Mouse (Mus musculus): ENCODE measurements around the gene Rpl23. TPM values are rescaled to one million over a fixed set of nuclear protein-coding genes. Genes with fewer than 3 reads are reported as not detected.

Rpl23 gene
- polyA plus RNA-seq, 1 experiment, result 1,391 TPM

- Histone ChIP-seq H3K36me3 (ENCODE audit: control insufficient read depth, insufficient read depth) (peaks cover 99% of the 10 kb centered on the region), H3K27me3 (ENCODE audit: control insufficient read depth, insufficient read depth, insufficient read length) (no peaks in the 10 kb centered on the region), H3K79me3 (ENCODE audit: low read depth) (peaks cover 96% of the 10 kb centered on the region), H3ac (ENCODE audit: control insufficient read depth, insufficient read length, low read depth) (no peak overlapping the region), H3K4me3 (ENCODE audit: insufficient read depth, poor library complexity, severe bottlenecking) (no peak overlapping the region), H3K79me2 (ENCODE audit: control insufficient read depth, insufficient read depth) (peaks cover 100% of the 10 kb centered on the region)
- TF ChIP-seq FOSL1 (IDR thresholded peaks at IDR 0.05; ENCODE audit: insufficient read depth, low read length, poor library complexity, severe bottlenecking) (no peak), USF1 (IDR thresholded peaks at IDR 0.05; ENCODE audit: low read depth) (peak; percentile 73)
Observed at GRCm38 (mm10) chr11:97813746-97814515, 31.7 kb upstream of the Rpl23 start.

GRCm38 (mm10) chr11:97813085-97813484 lies 30.8 kb upstream of the Rpl23 start:
- Histone ChIP-seq H3ac (ENCODE audit: control insufficient read depth, insufficient read length, low read depth) (no peak overlapping the region), H3K79me2 (ENCODE audit: control insufficient read depth, insufficient read depth) (peaks cover 100% of the 10 kb centered on the region), H3K4me3 (ENCODE audit: insufficient read depth, poor library complexity, severe bottlenecking) (no peak overlapping the region), H3K36me3 (ENCODE audit: control insufficient read depth, insufficient read depth) (peaks cover 100% of the 10 kb centered on the region), H3K27me3 (ENCODE audit: control insufficient read depth, insufficient read depth, insufficient read length) (no peaks in the 10 kb centered on the region), H3K79me3 (ENCODE audit: low read depth) (peaks cover 95% of the 10 kb centered on the region)
- TF ChIP-seq MYOG (IDR thresholded peaks at IDR 0.05; ENCODE audit: control insufficient read depth, extremely low read depth, insufficient read length) (no peak), USF1 (IDR thresholded peaks at IDR 0.05; ENCODE audit: low read depth) (no peak), FOSL1 (IDR thresholded peaks at IDR 0.05; ENCODE audit: insufficient read depth, low read length, poor library complexity, severe bottlenecking) (no peak), CTCF (IDR thresholded peaks at IDR 0.05; ENCODE audit: control insufficient read depth, insufficient read depth, insufficient read length) (no peak), MAX (IDR thresholded peaks at IDR 0.05) (no peak), CEBPB (IDR thresholded peaks at IDR 0.05; ENCODE audit: low read depth) (no peak), MYOD1 (IDR thresholded peaks at IDR 0.05; ENCODE audit: control insufficient read depth, insufficient read length, low read depth) (no peak)

- Histone ChIP-seq H3ac (ENCODE audit: control insufficient read depth, insufficient read length, low read depth) (no peak overlapping the region), H3K27me3 (ENCODE audit: control insufficient read depth, insufficient read depth, insufficient read length) (no peaks in the 10 kb centered on the region), H3K4me3 (ENCODE audit: insufficient read depth, poor library complexity, severe bottlenecking) (no peak overlapping the region), H3K79me3 (ENCODE audit: low read depth) (peaks cover 90% of the 10 kb centered on the region), H3K79me2 (ENCODE audit: control insufficient read depth, insufficient read depth) (peaks cover 100% of the 10 kb centered on the region), H3K36me3 (ENCODE audit: control insufficient read depth, insufficient read depth) (peaks cover 97% of the 10 kb centered on the region)
- TF ChIP-seq MYOD1 (IDR thresholded peaks at IDR 0.05; ENCODE audit: control insufficient read depth, insufficient read length, low read depth), result no peak
- no peak for TF ChIP-seq MYOG (IDR thresholded peaks at IDR 0.05; ENCODE audit: control insufficient read depth, extremely low read depth, insufficient read length)
- TF ChIP-seq USF1 (IDR thresholded peaks at IDR 0.05; ENCODE audit: low read depth), result no peak
- TF ChIP-seq CTCF (IDR thresholded peaks at IDR 0.05; ENCODE audit: control insufficient read depth, insufficient read depth, insufficient read length), result no peak
- TF ChIP-seq CEBPB (IDR thresholded peaks at IDR 0.05; ENCODE audit: low read depth), result no peak
- no peak for TF ChIP-seq FOSL1 (IDR thresholded peaks at IDR 0.05; ENCODE audit: insufficient read depth, low read length, poor library complexity, severe bottlenecking)
- TF ChIP-seq MAX (IDR thresholded peaks at IDR 0.05), result no peak
Observed at GRCm38 (mm10) chr11:97812491-97812921, 30.3 kb upstream of the Rpl23 start.

- Histone ChIP-seq H3K36me3 (ENCODE audit: control insufficient read depth, insufficient read depth) (peaks cover 97% of the 10 kb centered on the region), H3K4me3 (ENCODE audit: insufficient read depth, poor library complexity, severe bottlenecking) (no peak overlapping the region), H3ac (ENCODE audit: control insufficient read depth, insufficient read length, low read depth) (no peak overlapping the region), H3K79me3 (ENCODE audit: low read depth) (peaks cover 86% of the 10 kb centered on the region), H3K79me2 (ENCODE audit: control insufficient read depth, insufficient read depth) (peaks cover 100% of the 10 kb centered on the region), H3K27me3 (ENCODE audit: control insufficient read depth, insufficient read depth, insufficient read length) (no peaks in the 10 kb centered on the region)
- TF ChIP-seq MYOD1 (IDR thresholded peaks at IDR 0.05; ENCODE audit: control insufficient read depth, insufficient read length, low read depth), result no peak
- TF ChIP-seq FOSL1 (IDR thresholded peaks at IDR 0.05; ENCODE audit: insufficient read depth, low read length, poor library complexity, severe bottlenecking), result no peak
- TF ChIP-seq MAX (IDR thresholded peaks at IDR 0.05), result no peak
- no peak for TF ChIP-seq CEBPB (IDR thresholded peaks at IDR 0.05; ENCODE audit: low read depth)
- TF ChIP-seq MYOG (IDR thresholded peaks at IDR 0.05; ENCODE audit: control insufficient read depth, extremely low read depth, insufficient read length), result no peak
- TF ChIP-seq CTCF (IDR thresholded peaks at IDR 0.05; ENCODE audit: control insufficient read depth, insufficient read depth, insufficient read length), result no peak
- TF ChIP-seq USF1 (IDR thresholded peaks at IDR 0.05; ENCODE audit: low read depth), result no peak
Observed at GRCm38 (mm10) chr11:97811569-97812362, 29.5 kb upstream of the Rpl23 start.

GRCm38 (mm10) chr11:97810970-97811369 lies 28.7 kb upstream of the Rpl23 start:
- Histone ChIP-seq H3K27me3 (ENCODE audit: control insufficient read depth, insufficient read depth, insufficient read length) (no peaks in the 10 kb centered on the region), H3K4me3 (ENCODE audit: insufficient read depth, poor library complexity, severe bottlenecking) (no peak overlapping the region), H3K79me2 (ENCODE audit: control insufficient read depth, insufficient read depth) (peaks cover 100% of the 10 kb centered on the region), H3ac (ENCODE audit: control insufficient read depth, insufficient read length, low read depth) (no peak overlapping the region), H3K79me3 (ENCODE audit: low read depth) (peaks cover 88% of the 10 kb centered on the region), H3K36me3 (ENCODE audit: control insufficient read depth, insufficient read depth) (peaks cover 91% of the 10 kb centered on the region)
- TF ChIP-seq CEBPB (IDR thresholded peaks at IDR 0.05; ENCODE audit: low read depth) (no peak), FOSL1 (IDR thresholded peaks at IDR 0.05; ENCODE audit: insufficient read depth, low read length, poor library complexity, severe bottlenecking) (no peak), MYOD1 (IDR thresholded peaks at IDR 0.05; ENCODE audit: control insufficient read depth, insufficient read length, low read depth) (no peak)

All from C2C12 (cell line).